Mouse (Mus musculus): ENCODE measurements around the gene Atp6v1g1.

DNA sequence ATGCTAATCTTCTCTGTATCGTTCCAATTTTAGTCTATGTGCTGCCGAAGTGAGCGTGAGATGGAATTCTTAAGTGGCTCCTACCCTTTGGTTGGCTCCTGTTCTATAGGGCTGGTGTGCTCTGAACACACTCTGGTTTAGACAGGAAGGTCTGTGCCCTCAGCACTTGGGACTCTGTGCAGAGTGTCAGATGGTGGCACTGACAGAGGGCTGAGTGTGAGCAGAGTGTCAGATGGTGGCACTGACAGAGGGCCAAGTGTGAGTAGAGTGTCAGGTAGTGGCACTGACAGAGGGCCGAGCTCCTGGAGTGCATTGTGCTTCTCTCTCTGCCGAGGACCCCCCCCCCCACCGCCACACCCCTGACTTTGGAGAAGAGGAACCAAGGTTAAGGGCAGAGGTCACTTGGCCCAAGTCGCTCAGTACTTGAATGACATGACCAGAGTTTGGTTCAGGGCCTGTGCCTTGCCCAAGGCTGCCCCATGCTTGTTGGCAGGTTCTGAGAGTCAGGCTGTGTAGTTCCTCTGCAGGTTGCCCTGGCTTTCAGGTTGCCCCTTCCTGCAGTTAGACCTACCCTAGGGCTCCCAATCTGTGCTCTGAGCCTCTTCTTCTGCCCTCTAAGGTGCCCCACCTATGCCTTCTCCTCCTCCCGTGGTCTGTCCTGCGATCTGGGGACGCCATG is 23.3 kb downstream of the Atp6v1g1 start:
- TF ChIP-seq POLR2A (IDR thresholded peaks at IDR 0.05; ENCODE audit: insufficient read depth, low read depth, low read length) (no peak), CTCF (IDR thresholded peaks at IDR 0.05; ENCODE audit: insufficient read depth, low read depth, low read length) (no peak)

All from olfactory bulb, adult 2 months (tissue).